Mouse (Mus musculus) kidney, adult 2 months (tissue): ENCODE data around the gene Slc5a4b. TPM values are rescaled to one million over a fixed set of nuclear protein-coding genes. Genes with fewer than 3 reads are reported as not detected.

Source experiments
- DNase-seq: peaks from one replicate; pipeline ENCODE4 v3.0.0; 2021
- H3K27ac ChIP-seq: fragments of 200-500 bp; 2 replicates; pipeline ENCODE4 v1.5.1; 2012; ENCODE audit warnings: low read depth, low read length, control low read depth, inconsistent platforms; ENCODE audit not compliant: insufficient read depth
- H3K27me3 ChIP-seq: fragments of 200-500 bp; replicated peaks from 2 replicates; pipeline ENCODE4 v1.6.1; 2012; ENCODE audit warnings: mild to moderate bottlenecking, moderate library complexity, low read length, inconsistent platforms; ENCODE audit not compliant: control insufficient read depth, insufficient read depth
- H3K36me3 ChIP-seq: fragments of 200-500 bp; 2 replicates; pipeline ENCODE4 v1.6.1; 2012; ENCODE audit warnings: mild to moderate bottlenecking, moderate library complexity, low read length, inconsistent platforms; ENCODE audit not compliant: control insufficient read depth, insufficient read depth
- H3K4me1 ChIP-seq: fragments of 200-500 bp; 2 replicates; pipeline ENCODE4 v1.6.1; 2011; ENCODE audit warnings: low read length; ENCODE audit not compliant: control insufficient read depth, insufficient read depth
- H3K4me3 ChIP-seq: fragments of 200-500 bp; 2 replicates; pipeline ENCODE4 v1.5.1; 2011; ENCODE audit warnings: mild to moderate bottlenecking, low read depth, low read length, control low read depth; ENCODE audit not compliant: insufficient read depth
- CTCF ChIP-seq: fragments of 200-500 bp; conservative IDR thresholded peaks from 2 replicates; pipeline ENCODE4 v1.5.1; 2011; ENCODE audit warnings: low read depth, mild to moderate bottlenecking, control low read depth, low read length, moderate library complexity, mixed read lengths; ENCODE audit not compliant: insufficient read depth, insufficient read length
- POLR2A ChIP-seq: fragments of 200-500 bp; IDR thresholded peaks from one replicate; pipeline ENCODE4 v1.6.1; 2011; ENCODE audit warnings: low read depth, low read length, control low read depth
- WGBS: fragments of 180-500 bp; shearing (Covaris S2); methylation state at CpG from one replicate; pipeline ENCODE4 v1.1.7; 2018; 5-methylcytosine and 5-hydroxymethylcytosine counted together
- polyA plus RNA-seq: library from polyadenylated mRNA; depleted of rRNA; stranded (reverse); fragments of >200 nt; gene quantifications from 2 replicates; pipeline ENCODE4 v1.2.3, GENCODE M21; 2012; rRNA removed

Gene Slc5a4b
- polyA plus RNA-seq = 0.07 and 0.08 TPM in 2 replicates

- TF ChIP-seq CTCF = no peak
- no peak for TF ChIP-seq POLR2A
- WGBS = 78% methylated on average over 4 of the region's 4 CpGs
- Histone ChIP-seq H3K27ac (no peak within 1 kb of the TSS), H3K4me1 (no peaks in the 10 kb centered on the region), H3K4me3 (no peak within 1 kb of the TSS), H3K36me3 (no peaks in the 10 kb centered on the region), H3K27me3 (no peaks in the 10 kb centered on the region)
- no peak for DNase-seq
These were observed at the start of gene Slc5a4b for GRCm38 (mm10) chr10:76110861-76111260. Slc5a4b (minus strand) TSS chr10:76110961.

GRCm38 (mm10) chr10:76158009-76158408 lies 47.2 kb upstream of the Slc5a4b start:
- Histone ChIP-seq H3K4me1 (no peaks in the 10 kb centered on the region), H3K27ac (no peak overlapping the region), H3K4me3 (no peak overlapping the region), H3K36me3 (no peaks in the 10 kb centered on the region), H3K27me3 (no peaks in the 10 kb centered on the region)
- DNase-seq = no peak
- TF ChIP-seq POLR2A = no peak
- TF ChIP-seq CTCF = no peak
- WGBS = 69% methylated on average over 1 of the region's 1 CpGs

- no peak for DNase-seq
- Histone ChIP-seq H3K4me3 (no peak overlapping the region), H3K4me1 (no peaks in the 10 kb centered on the region), H3K27ac (no peak overlapping the region), H3K36me3 (no peaks in the 10 kb centered on the region), H3K27me3 (no peaks in the 10 kb centered on the region)
- 83% methylated on average over 5 of the region's 5 CpGs for WGBS
- no peak for TF ChIP-seq CTCF
- TF ChIP-seq POLR2A = no peak
These were observed 46.8 kb upstream of the Slc5a4b start for GRCm38 (mm10) chr10:76157528-76157927.

- TF ChIP-seq CTCF = no peak
- no peak for TF ChIP-seq POLR2A
- Histone ChIP-seq H3K4me1 (no peaks in the 10 kb centered on the region), H3K4me3 (no peak overlapping the region), H3K27ac (no peak overlapping the region), H3K27me3 (no peaks in the 10 kb centered on the region), H3K36me3 (no peaks in the 10 kb centered on the region)
- no peak for DNase-seq
- WGBS = 71% methylated on average over 7 of the region's 7 CpGs
These were observed 45.1 kb upstream of the Slc5a4b start for GRCm38 (mm10) chr10:76155911-76156310.

GRCm38 (mm10) chr10:76147278-76147677 lies 36.5 kb upstream of the Slc5a4b start, which contains the start of gene Slc5a4a:
Slc5a4a (plus strand) TSS chr10:76147451.
- H3K27me3 ChIP-seq = no peaks in the 10 kb centered on the region
- no peak within 1 kb of the TSS for H3K4me3 ChIP-seq
- H3K36me3 ChIP-seq = no peaks in the 10 kb centered on the region
- no peaks in the 10 kb centered on the region for H3K4me1 ChIP-seq
- 56% methylated on average over 5 of the region's 5 CpGs for WGBS
- no peak for DNase-seq
- H3K27ac ChIP-seq = no peak within 1 kb of the TSS
- TF ChIP-seq CTCF = no peak
- no peak for TF ChIP-seq POLR2A

- H3K27ac ChIP-seq = no peak overlapping the region
- WGBS = 63% methylated on average over 8 of the region's 8 CpGs
- no peak for TF ChIP-seq CTCF
These were observed 36.1 kb upstream of the Slc5a4b start for GRCm38 (mm10) chr10:76146846-76147245.

GRCm38 (mm10) chr10:76136318-76136717 lies 25.6 kb upstream of the Slc5a4b start:
- Histone ChIP-seq H3K4me1 (no peaks in the 10 kb centered on the region), H3K27me3 (no peaks in the 10 kb centered on the region), H3K36me3 (no peaks in the 10 kb centered on the region), H3K27ac (no peak overlapping the region), H3K4me3 (no peak overlapping the region)
- DNase-seq = no peak
- 79% methylated on average over 2 of the region's 2 CpGs for WGBS
- no peak for TF ChIP-seq CTCF
- no peak for TF ChIP-seq POLR2A

More at GRCm38 (mm10) chr10:76146846-76147245, 36.1 kb upstream of the Slc5a4b start:
- no peaks in the 10 kb centered on the region for H3K36me3 ChIP-seq
- no peaks in the 10 kb centered on the region for H3K27me3 ChIP-seq
- DNase-seq = no peak
- no peaks in the 10 kb centered on the region for H3K4me1 ChIP-seq
- no peak overlapping the region for H3K4me3 ChIP-seq
